Mouse (Mus musculus): ENCODE data around the gene Plpp2.

Plpp2 gene

DNA sequence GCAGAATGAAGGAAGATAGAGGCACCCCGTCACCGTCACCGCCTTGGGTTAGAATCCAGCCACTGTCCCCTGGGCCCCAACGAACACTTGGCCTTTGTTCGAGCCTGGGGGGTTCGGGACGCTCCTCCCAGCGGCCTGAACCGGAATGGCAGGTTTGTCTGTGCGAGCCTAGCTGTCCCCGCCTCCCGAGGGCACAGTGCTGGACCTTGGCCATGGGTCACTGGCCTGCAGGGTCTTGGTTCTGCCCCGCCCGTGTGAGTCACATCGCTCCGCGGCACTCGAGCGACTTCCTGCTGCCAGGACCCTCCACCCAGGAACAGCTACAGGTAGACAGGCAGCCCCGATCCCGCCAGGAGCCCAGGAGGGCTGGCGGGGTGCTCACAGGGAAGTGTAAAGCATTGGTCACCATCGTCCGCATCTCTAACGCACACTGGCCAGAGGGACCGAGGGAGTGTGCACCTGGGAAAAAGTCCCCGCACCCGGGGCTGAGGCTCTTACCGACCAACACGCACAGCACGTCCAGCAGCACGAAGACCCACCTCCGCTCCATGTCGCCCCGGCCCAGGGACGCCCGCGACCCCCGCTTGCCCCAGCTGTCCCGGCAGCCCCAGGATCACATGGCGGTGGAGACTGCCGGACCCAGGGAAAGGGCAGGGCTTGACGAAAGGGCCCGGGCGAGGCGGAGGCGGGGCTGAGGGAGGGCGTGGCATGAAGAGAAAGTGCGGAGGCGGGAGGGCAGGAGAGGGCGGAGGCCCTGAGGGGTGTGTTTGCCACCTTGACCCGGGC lies at the start of gene Plpp2:
Gene Plpp2 (minus strand): TSS at position 671 of the 786 bp plus-strand sequence.
- peak; percentile 71 for DNase-seq (ENCODE audit: low spot score)

GRCm38 (mm10) chr10:79581501-79581900 lies 47.9 kb upstream of the Plpp2 start:
- DNase-seq (ENCODE audit: low spot score) = no peak

GRCm38 (mm10) chr10:79580811-79581210 lies 47.2 kb upstream of the Plpp2 start:
- DNase-seq (ENCODE audit: low spot score) = no peak

GRCm38 (mm10) chr10:79580356-79580755 lies 46.8 kb upstream of the Plpp2 start:
- no peak for DNase-seq (ENCODE audit: low spot score)

DNA sequence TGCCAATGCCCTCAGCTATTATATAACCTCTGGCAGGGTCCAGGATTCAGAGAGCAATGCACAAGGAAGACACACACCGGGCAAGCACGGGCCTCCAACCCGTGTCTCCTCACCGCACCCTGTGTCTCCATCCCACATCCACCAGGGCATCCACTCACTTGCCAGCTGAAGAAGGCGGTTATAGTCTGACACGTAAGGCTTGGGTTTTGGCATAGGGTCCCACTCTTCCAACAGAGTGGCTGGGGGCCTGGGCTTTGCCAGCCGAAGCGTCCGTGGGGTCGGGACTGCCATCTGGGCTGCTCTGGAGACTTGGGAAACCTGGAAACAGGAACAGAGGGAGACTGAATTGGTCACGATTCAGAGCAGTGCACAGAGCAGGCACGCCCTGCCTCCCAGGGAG lies 46.2 kb upstream of the Plpp2 start:
- no peak for DNase-seq (ENCODE audit: low spot score)

GRCm38 (mm10) chr10:79578891-79579290 lies 45.3 kb upstream of the Plpp2 start:
- no peak for DNase-seq (ENCODE audit: low spot score)

- DNase-seq (ENCODE audit: low spot score) = no peak
These were observed 44.7 kb upstream of the Plpp2 start for GRCm38 (mm10) chr10:79578276-79578675.

GRCm38 (mm10) chr10:79577376-79577775 lies 43.8 kb upstream of the Plpp2 start:
- no peak for DNase-seq (ENCODE audit: low spot score)

GRCm38 (mm10) chr10:79575754-79576153 lies 42.2 kb upstream of the Plpp2 start:
- no peak for DNase-seq (ENCODE audit: low spot score)

GRCm38 (mm10) chr10:79574796-79575195 lies 41.2 kb upstream of the Plpp2 start:
- no peak for DNase-seq (ENCODE audit: low spot score)

- no peak for DNase-seq (ENCODE audit: low spot score)
These were observed 40.8 kb upstream of the Plpp2 start for GRCm38 (mm10) chr10:79574350-79574749.

DNA sequence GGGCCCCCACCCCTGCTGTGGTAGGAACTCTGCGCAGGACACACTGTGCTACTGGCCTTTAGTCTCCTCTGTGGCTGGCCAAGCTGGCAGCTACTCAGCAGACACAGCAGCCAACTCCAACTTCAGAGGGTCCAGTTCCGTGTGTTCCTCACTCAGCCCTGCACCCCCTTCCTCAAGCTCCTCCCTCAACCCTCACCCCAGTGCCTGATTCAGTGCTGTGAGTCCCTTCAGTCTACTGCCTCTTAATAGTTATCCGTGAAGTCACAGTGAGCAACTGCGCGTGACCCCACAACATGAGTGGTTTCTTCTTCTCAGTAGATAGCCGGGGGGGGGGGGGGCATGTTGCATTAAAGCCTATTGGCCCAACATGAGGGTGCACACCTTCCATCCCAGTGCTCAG lies 40.0 kb upstream of the Plpp2 start:
- DNase-seq (ENCODE audit: low spot score) = no peak

DNA sequence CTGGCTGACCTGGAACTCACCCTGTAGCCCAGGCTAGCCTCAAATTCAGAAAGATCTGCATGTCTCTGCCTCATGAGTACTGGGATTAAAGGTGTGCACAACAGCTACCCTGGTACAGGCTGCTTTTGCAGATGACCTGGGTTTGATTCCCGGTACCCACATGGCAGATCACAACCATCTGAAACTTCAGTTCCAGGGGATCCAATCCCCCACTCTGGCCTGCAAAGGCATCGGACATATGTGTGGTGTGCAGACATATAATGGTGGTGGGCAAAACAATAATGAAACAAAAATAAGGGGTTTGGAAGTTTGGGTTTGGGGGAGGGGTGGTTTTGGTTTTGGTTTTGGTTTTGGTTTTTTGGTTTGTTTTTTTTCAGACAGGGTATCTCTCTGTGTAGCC lies 37.7 kb upstream of the Plpp2 start:
- DNase-seq (ENCODE audit: low spot score) = no peak

- no peak for DNase-seq (ENCODE audit: low spot score)
These were observed 36.3 kb upstream of the Plpp2 start for GRCm38 (mm10) chr10:79569921-79570320.

GRCm38 (mm10) chr10:79559716-79560115 lies 26.1 kb upstream of the Plpp2 start:
- DNase-seq (ENCODE audit: low spot score) = no peak

- DNase-seq (ENCODE audit: low spot score) = no peak
These were observed 23.9 kb upstream of the Plpp2 start for GRCm38 (mm10) chr10:79557496-79557895.

DNA sequence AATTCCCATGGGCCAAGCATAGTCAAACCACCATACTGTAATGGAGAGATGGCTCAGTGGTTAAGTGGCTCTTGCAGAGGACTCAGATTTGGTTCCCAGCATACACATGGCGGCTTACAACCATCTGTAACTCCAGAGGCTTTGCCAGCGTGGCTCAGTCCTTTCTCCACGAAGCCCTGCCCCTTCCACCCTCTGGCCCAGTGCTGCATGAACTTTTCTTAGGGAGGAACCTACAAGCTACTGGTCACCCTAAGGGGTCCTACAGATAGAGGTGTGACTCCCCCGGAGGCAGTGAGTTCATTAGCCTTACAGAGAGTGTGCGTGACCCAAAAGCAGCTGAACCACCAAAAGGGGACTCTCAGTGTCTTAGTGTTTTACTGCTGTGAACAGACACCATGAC lies 23.4 kb upstream of the Plpp2 start:
- no peak for DNase-seq (ENCODE audit: low spot score)

GRCm38 (mm10) chr10:79555238-79555724 lies 21.7 kb upstream of the Plpp2 start:
- DNase-seq (ENCODE audit: low spot score) = no peak

- DNase-seq (ENCODE audit: low spot score) = peak; percentile 60
These were observed 21.0 kb upstream of the Plpp2 start, which contains the start of gene Mier2 for GRCm38 (mm10) chr10:79554330-79555237. Gene Mier2 (minus strand): TSS chr10:79555199.

- DNase-seq (ENCODE audit: low spot score) = no peak
These were observed 20.1 kb upstream of the Plpp2 start for GRCm38 (mm10) chr10:79553691-79554090.

DNA sequence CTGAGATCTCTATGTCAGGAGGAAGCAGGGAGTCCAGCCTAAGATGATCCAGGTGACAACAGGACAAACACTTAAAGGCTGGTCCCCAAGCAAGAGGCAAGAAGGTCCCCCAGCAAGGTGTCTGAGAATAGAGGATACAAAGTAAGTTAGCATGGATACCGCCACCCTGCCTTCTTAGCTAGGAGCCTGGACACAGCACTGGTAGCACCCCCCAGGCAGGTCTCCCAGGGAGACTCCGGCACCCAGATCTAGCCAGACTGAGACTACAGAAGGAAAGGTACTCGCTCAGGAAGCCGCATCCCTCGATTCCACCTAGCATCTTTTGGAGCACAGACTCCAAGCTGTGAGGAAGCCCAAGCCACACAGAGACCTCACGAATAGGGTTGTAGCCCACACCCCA lies 19.6 kb upstream of the Plpp2 start:
- no peak for DNase-seq (ENCODE audit: low spot score)

DNA sequence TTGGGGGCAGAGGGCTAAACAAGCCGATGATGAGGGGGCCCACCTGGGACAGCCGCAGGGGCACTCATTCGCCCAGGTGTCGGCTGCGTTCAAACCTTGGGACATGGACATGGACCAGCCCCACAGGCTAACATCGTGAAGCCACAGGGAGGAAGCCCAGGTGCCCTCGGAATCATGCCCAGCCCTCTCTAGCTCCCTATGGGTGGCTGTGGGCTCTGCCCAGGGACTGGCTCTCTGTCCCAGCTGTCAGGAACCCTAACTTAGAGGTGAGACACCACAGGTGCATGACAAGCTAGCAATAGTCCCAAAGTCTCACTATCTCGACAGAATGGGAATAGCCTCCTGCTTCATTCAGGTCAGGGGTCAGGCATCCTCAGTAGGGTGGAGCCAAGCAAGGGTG lies 18.9 kb upstream of the Plpp2 start:
- no peak for DNase-seq (ENCODE audit: low spot score)

DNA sequence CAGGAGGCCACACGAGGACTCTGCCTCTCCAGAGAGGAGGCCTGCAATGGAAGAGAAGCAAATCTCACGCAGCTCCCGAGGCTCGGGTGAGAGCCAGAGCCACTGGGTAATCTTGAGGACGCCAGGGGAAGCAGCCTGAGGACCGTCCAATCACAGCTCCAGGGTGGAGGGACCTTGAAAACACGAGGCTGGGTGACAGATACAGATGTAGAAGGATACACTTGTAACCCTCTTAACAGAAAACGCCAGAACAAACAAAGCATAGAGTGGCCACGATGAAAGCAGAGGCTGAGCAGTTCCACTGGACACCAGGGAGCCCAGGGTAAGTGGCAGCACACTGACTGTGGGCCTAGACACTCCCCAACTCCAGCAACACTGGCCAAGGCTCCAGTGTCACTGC lies 16.8 kb upstream of the Plpp2 start:
- no peak for DNase-seq (ENCODE audit: low spot score)
